Mouse (Mus musculus): ENCODE measurements around the gene Tfb2m. TPM values are rescaled to one million over a fixed set of nuclear protein-coding genes. Genes with fewer than 3 reads are reported as not detected.

Tfb2m gene
- total RNA-seq, 1 experiment from 2014 or later = 48.6 TPM

DNA sequence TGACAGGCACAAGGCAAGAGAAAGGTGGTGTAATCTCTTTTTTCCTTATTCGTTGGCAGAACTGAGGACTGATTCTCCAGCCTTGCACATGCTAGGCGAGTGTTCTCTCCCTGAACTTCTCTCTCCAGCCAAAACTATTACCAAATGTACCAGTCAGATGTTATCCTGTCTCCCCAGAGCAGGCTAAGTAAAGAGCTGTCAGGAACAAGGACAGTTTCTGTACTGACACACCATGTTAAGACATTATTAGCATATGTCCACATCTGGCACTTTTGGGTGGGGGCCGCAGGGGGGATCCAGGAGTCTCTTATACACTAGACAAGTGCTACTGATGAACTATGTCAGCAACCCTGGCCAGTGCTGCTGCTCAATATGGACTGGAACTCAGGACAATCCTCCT is 10.9 kb upstream of the Tfb2m start:
- DNase-seq = no peak

DNA sequence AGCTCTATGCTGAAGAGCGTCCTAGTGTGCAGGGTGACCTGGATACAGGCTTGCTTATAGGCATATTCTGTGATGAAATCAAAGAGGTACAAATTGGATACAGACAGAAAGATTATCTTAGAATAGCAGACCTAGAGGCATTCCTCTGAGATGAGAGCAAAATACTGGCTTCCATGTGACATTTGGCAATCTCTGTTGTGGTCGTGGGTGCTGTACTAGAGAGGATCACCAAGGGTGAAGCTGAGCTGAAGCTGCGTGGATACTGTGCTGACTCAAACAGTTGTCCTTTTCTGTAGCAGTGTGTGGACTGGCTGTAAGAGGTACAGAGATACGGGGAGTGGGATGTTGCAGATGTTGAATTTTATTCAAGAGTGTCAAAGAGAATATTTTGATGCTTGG is 7.9 kb upstream of the Tfb2m start:
- DNase-seq = no peak

DNA sequence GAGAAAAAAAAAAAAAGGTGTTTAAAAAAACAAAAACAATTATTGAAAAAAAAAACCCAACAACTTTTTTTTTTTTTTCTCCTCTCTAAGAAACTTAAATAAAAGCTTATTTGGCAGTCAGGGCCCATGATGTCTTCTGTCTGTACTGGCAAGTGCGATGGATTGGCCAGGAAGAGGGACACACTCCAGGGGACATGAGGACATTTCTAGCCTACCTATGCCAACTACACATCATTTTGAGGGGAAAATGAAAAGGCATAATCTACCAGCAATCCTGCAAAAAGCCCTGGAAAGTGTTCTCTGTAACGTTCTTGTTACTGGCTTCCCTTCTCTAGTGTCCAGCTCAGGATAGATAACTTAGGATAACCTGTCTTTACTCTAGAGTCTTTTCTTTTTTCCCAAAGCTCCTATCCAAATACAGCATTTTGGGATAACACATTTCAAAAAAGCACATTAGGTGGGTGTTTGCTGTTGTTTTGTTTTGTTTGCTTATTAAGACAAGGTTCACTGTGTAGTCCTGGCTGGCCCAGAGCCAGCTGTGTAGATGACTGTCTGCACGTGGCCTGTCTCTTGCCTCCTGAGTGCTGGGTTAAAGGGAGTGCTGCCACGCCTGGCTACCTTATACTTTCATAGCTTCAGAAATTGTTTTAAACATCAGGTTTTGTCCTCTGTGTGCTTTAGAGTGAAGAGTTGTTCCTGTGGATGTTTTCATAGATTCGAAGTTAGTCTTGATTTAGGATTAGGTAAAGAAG is 7.3 kb upstream of the Tfb2m start:
- DNase-seq = no peak

DNA sequence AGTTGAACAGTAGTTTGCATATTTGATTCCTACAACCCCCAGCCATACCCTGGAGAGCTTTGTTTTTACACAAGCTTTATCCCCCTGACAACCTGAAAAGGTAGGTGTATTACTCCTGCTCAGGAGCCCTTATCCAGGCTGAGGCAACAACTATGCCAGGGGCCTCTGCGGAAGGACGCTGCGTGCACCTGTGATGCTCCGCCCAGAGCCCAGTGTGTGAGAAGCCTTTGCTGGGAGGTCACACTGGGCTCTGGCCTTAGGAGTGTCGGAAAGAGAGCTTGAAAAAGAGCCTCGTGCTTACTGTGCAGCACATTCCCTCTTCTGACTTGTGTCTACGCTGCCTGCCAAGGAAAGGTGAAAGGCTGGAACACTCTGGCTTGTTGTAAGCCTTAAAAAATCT is 6.7 kb upstream of the Tfb2m start:
- DNase-seq = no peak

DNA sequence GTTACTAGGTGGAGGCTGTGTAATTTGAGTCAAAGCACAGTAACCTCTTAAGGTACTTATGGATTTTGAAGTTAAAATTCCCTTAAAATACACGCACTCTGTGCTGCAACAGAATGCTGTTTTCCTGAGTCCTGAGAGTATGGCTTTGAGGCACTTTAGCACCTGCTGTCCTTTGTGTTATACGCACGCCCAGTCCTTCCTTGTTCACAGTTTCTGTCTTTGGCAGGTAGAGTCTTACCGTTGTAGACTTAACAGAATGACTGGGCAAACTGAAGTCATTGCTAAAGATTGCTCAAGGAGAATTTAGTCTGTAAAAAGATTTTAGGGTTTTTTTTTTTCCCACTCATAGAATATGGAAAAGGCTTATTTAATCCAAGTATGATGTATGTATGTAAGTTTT is 5.9 kb upstream of the Tfb2m start:
- no peak for DNase-seq

DNA sequence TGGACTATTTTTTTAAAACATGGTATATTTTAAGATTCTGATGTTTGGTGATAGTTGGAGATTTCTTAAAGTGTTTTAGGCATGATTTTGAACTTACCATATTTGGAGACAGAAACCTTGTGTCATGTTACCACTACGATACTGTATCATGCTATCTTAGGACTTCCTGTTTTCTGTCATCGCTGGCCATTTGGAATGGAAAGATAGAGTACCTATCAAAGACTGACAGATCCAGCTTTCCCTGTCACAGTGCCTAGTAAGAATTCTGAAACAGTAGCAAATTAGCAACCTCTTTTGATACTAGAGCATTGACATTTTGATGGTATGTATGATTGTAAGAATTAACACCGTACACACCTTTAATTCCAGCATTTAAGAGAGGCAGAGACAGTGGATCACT is 5.3 kb upstream of the Tfb2m start:
- no peak for DNase-seq

DNA sequence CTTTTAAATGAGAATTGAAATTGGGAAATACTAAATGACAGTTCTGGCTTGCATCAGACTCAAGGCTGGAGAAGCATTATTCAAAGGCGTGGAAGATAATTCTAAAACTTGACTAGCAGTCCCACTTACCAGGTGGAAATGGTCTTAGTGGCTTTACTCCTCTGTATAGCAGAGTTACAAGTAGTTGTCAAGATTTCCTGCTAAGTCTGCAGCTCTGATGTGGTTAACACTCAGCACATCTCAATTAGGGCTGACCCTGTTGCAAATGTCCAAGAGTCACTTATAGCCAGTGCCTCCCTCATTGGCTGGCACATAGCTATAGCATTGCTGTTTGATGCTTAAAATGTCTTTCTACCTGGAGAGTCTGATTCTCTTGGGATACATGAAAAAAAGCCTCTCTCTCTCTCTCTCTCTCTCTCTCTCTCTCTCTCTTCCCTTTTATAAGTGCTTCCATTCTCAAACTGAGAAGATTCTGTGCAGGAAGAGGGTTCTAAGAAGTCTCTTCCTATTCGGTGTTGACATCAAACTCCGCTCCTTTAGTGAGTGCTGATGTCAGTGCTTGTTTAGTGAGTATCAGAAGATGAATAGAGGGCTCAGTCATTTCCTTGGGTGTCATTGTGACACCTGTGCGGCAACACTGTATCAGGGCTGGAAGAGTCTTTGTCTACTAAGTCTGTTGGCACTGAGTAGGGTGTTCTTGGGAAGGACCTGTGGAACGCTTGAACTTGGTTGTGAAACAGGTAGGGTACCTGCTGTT is 3.1 kb upstream of the Tfb2m start:
- no peak for DNase-seq

DNA sequence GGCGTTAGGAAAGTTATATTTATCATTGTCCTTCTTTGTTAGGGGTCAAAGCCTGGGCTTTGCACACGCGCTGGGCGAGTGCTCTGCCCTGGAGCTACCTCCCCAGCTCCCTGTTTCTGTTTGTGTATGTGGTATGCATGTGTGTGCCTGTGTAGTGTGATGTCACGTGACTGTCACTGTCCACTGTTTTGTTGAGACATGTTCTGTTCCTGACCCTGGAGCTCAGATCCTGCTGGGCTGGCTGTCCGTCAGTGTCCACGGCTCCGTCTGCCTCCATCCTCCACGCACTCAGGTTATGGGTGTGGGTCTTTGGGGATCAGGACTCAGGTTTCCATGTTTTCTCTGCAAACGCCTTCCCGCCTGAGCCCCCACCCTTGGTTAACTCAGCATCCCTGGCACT is 2.2 kb upstream of the Tfb2m start:
- DNase-seq = no peak

DNA sequence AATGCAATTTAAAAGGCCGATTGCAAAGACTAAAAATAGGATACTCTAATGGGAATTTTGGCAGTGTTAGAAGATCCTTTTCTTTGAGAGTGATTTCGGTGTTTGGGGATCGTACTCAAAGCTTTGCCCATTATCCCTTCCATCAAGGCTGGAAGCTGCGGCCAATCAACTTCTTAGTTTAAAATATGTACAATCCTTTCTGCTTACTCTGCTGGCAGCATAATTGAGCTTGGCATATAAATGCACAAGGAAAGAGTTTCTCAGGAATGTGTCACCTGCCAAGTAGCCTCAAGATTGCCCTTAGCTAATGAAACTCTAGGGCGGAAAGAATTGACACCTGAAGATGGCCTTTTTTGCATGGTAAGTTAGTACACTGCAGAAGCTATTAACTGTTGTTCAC is 1.1 kb upstream of the Tfb2m start:
- no peak for DNase-seq

DNA sequence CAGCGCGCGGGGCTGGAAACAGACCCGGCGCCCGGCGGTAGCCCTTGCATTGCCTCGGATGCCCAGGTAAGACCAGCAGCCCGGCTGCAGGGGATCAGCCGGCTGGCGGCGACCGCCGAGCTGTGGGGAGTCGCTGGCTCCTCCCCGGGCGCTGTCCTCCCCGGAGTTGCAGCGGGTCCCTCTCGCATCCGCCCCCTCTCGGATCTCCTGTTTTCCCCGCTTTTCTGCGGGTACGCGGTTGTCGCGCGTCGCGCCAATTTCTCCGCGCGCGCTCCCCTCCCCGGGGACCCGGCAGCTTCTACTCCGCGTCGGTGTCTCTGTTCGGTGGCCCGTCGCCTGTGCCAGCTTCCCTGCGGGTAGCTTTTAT is 467 bp upstream of the Tfb2m start:
- DNase-seq = no peak

DNA sequence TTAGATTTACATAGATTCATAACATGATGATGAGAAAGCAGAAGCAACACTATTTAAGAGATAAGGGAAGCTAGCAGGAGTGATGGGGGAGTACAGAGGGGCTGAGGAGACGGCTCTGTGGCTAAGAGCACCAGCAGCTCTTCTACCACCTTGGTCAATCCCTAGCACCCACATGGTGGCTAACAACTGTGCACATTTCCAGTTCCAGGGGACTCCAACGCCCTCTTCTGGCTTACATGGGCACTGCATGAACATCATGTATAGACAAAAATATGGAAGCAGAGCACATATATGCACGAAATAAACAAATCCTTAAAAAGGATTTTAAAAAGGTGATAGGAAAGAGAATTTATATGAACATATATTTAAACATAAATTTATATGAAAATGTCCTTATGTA is 4.6 kb downstream of the Tfb2m start:
- no peak for DNase-seq

DNA sequence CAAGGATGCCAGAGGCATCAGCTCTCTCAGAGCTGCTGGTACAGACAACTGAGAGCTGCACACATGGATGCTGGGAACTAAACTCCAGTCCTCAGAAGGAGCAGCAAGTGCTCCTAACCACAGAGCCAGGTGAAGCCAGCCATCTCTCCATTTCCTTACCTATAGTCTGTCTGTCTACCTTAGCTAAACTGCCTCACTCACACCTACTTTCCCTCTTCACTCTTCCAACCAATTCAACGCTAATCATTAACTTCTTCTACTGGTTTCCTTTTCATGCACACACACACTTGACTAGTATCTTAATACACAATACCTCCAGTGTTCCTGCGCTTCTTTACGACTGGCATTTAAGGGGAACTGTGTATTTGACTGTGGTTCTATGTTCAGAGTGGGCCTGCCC is 6.2 kb downstream of the Tfb2m start:
- no peak for DNase-seq

DNA sequence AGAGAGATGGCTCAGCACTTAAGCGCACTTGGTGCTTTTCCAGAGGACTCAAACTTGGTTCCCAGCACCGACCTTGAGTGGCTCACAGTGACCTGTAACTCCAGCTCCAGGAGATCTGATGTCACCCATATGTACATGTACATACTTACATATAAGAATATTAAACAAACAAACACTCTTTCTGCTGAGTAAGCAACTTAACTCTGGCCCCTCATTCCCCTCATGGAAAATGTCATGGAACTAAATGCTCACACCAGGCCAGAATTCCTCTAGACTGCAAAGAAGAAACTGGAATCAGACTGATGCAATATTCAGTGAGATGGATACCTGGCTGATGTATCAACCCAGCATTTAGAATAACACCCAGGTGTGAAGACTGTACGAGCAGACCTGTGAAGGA is 7.0 kb downstream of the Tfb2m start:
- no peak for DNase-seq

DNA sequence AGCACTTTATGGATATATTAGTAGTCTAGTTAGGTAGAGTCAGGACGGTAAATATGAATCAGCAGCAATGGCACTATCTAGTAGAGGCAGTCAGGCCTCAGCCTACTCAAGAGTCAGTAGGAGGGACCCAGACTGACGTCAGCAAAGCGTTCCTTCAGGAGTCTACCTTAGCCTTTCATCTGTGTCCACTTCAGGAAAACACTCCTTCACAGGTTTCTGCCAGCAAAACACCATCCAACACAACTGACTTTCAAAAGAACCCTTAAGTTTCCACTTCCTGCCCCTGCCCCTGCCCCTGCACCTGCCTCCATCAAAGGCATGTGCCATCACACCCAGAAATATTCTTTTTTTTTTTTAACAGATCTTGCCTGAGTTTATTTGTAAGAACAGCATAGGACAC is 26.2 kb downstream of the Tfb2m start:
- no peak for DNase-seq

DNA sequence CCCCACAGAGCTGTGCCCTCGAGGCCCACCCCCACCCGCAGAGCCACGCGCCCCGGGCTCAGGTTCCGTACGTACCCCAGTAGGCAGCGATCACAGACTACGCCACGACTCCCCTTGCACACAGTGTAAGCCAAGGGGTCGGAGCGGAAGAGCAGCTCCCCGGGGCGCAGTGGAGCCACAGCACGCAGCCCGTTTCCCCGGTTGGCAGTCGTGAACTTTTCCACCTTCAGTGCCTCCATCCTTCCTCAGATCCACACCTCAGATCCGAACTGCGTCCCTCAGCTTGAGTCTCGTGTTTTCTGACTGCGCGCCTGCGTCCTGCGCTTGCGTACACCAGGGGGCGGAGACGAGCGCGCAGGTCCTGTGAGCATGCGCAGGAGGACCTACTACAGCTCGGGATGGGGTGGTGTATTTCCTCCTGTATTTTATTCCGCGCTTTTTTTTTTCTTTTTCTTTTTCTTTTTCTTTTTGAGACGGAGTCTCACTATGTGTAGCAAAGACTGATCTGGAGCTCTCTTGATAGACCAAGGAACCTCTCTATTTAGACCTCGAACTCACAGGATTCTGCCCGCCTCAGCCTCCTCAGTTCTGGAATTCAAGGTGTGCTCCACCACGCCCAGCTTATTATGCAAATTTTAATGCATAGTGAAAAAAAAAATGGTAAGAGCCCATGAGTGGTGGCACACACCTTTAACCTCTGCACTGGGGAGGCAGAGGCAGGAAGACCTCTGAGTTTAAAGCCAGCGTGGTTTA is 28.2 kb downstream of the Tfb2m start, which contains the start of gene Smyd3:
Smyd3 (minus strand) TSS at position 329 of the 753 bp plus-strand sequence.
- DNase-seq = peak; percentile 83

DNA sequence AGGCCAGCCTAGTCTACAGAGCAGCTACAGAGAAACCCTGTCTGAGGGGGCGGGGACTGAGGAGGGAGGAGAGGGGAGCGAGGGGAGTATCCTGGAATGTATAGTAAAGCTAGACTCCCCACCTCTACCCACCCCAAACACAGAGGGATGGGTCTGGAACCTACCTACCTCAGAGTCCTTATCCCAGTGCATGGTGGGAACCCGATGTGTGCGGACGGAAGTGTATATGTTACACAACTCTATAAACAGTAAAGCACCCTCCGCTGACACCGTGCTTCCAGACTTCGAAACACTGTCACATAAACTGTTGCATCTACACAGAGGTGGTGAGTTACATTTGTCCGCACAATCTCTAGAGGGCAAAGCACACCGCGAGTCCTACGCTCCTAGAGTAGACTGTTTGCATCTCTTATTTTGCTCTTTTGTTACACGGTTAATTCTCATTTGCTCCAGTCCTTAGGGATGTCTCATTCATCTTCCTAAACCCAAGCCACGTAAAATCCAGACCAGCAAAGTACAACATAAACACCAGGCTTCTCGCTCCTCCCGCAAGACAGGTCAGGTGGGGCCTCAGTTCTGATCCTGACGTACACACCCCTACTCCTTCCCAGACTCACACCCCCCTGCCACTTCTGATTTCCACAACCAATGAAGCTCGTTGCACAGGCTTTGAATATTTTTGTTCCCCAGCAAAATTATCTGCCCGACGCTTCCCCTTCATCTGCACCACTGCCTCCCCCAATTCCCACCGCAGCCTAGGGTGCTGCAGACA is 28.9 kb downstream of the Tfb2m start:
- no peak for DNase-seq

DNA sequence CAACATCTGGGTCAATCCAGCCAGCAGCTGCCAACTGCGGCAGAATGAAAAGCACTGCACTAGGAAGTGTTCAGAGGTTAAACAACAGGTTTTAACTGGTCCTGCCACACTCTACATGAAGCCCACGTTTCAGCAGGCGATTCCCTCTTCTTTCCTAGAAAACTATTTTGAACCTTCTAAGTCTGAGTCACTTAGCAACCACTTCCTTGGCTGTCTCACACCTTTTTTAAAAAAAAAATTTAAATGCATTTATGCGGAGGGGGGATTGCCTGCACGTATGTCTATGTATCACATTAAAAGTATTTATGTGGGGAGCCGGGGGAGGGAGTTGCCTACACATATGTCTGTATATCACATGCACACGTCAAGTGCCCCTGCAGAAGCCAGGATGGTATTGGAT is 34.2 kb downstream of the Tfb2m start:
- no peak for DNase-seq

DNA sequence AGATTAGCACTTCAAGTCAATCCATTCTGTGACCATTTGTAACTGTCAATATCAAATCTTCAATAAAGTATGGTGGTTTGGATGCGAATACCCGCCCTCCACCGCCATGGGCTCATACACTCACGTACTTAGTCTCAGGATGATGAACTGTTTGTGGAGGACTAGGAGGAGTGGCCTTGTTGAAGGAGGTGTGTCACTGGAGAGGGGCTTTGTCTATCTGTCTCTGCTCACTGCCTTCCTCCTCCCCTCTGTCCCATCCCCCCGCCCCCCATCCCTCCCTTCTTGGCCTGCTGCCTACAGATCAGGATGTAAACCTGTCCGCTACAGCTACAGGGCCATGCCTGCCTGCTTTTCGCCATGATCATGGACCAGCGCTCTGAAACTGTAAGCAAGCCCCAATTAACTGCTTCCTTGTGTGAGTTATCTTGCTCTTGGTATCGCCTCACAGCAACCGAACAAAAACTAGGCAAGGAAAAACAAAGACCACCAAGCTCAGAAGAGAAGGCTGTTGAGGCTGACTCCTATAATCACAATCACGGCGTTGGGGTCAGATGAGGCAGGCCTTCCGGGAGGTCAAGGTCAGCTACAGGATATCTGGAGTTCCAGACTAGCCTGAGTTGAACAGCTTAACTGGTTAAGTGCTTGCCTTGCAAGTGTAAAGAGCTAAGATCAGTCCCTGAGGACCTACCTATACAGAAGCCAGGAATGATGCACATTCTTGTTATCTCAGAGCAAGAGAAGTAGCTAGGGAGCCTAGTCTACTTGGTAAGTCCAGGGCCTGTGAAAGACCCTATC is 35.3 kb downstream of the Tfb2m start:
- DNase-seq = no peak

DNA sequence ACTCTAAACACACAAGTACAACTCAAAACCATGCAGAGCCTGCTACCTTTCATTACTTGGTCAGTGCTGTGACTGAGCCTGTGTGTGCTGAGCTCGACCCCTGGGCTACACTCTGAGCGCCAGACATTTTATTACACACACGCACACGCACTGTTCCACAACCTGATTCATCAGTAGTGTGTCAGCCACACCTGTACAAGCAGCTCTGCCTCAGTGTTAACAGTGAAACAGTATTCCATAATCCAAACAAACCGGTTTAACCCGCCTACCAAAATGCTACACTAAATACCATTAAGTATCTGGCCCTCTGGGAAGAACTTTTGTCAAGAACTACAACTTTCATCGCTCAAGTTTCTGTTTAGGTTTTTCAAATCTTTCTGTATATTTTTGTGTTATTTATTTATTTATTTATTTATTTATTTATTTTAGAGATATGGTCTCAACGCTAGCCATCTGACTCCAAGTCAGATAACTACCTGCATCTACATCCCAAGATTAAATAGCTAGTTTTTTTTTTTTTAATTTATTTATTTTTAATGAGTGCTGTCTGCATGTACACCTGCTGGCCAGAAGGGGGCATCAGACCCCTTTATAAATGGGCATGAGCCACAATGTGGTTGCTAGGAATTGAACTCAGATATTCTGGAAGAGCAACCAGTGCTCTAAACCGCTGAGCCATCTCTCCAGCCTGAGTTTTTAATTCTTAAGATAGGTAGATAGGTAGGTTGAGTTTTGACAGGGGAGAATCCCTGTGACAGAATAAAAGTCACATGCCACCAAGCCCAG is 39.3 kb downstream of the Tfb2m start:
- peak; percentile 13 for DNase-seq

DNA sequence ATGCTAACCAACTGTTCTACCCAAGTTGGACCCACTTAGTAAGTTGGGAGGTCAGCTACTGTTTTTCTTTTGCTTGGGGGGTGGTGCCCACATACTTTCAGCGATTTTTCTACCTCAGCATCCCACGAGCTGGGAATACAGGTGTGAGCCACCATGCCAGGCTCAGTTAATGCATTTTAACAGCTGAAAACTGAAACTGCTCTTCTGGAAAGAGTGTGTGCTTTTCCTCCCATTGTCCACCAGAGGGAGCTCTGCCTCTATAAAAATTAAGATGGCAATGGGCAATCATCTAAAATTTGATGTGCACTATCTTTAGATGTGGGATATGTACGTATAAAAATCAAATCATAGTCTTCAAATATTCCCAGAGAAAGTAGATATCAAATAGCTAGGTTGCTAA is 43.5 kb downstream of the Tfb2m start:
- DNase-seq = no peak

DNA sequence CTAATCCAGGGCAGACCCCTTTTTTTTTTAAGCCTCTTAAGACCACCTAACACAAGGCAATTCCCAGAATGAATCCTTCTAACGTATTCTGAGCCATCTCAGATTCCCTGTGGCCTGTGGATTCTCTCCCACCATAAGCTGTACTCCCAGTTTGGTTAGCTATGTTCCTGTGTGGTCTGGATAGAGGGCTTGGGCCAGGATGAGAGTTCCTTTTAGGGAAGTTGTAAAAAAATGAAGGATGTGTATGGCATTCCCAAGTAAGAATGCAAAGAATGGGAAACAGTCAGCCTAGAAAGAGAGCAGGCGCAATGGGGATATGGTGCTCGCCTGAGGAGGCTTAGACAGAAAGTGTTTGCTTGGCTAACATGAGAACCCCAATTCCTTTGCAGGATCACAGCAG is 46.8 kb downstream of the Tfb2m start:
- no peak for DNase-seq

Measured in adrenal gland, postnatal 25 days (tissue).